Mouse (Mus musculus) layer of hippocampus, adult 18-20 months (tissue): ENCODE measurements around the gene Abcg2. TPM values are rescaled to one million over a fixed set of nuclear protein-coding genes. Genes with fewer than 3 reads are reported as not detected.

ENCODE experiments used
- total RNA-seq, 2 experiments: library from RNA; stranded (reverse); gene quantifications; 2 replicates each; pipeline ENCODE4 v1.2.3; 2021

Abcg2 gene
- total RNA-seq, 2 experiments from 2014 or later: 17.4 to 20.1 TPM

Other genes starting within 250 kb of the Abcg2 start
- not detected for gene Vmn1r30, start 141.1 kb upstream of the Abcg2 start, total RNA-seq
- not detected for gene Vmn1r31, start 109.2 kb upstream of the Abcg2 start, total RNA-seq
- gene Herc3, start 246.9 kb downstream of the Abcg2 start, total RNA-seq: 100 to 1,000 TPM; 225 to 235 TPM